Mouse (Mus musculus) left cerebral cortex, adult 11 months (tissue): Measurements from ENCODE around the gene Mcm6.
A peak's percentile ranks its signal among the peaks of the same experiment; 100 is the strongest.

ENCODE experiments used
- DNase-seq: peaks from one replicate; pipeline ENCODE4 v3.0.0; 2022; ENCODE audit warnings: low spot score

The Mcm6 gene

DNA sequence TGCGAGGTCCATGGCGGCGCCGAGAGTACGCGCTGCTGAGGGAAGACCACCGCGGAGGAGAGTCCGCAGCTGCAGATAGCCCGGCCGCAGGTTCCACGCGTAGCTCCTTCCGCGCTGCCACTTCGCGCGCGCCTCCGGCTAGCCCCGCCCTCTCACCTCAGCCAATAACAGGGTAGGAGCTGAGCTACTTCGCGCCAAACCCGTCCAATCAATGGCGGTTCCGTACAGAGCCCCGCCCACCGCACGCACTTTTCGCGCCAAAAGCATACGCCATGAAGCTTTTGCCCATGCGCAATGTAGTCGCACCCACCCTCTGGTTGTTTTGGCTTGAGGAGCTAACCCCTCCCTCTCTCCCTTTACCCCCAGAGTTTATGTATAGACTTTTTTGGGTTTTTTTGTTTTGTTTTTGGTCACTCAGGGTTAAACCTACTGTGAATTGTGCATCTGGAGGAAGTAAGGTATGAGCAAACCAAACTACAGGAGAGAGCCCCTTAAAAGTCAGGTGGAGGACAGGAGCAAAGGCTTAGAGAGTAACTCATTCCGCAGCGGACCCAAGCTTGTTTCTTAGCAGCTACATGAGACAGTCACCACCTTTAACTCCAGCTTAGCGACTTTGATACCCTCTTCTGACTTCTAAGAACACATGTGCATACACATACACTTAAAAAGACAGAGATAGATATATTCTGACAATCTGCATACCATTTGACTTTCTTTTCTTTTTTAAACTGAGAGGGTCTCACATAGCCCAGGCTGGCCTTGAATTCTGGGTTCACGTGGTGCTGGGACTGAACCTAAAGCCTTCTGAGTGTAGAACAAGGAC, at the start of gene Mcm6:
Gene Mcm6 (minus strand): TSS at position 111 of the 823 bp plus-strand sequence.
- DNase-seq: peak; percentile 87

DNA sequence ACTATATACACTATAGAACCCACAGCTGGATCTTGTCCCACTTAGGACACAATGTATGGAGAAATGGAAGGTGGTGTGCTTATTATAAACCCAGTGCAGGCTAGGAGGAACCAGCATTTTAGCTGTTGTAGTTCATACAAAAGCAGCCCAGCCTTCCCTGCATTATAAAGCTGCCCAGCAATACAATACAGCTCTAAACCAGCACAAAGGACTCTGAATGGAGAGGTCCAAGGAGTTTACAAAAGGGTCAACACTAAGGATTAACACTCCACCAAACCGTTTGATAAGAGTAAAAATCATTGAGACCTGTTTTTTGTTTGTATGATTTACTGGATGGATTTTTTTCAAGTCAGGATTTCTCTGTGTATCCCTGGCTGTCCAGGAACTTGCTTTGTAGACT, 47.4 kb upstream of the Mcm6 start:
- DNase-seq: no peak

DNA sequence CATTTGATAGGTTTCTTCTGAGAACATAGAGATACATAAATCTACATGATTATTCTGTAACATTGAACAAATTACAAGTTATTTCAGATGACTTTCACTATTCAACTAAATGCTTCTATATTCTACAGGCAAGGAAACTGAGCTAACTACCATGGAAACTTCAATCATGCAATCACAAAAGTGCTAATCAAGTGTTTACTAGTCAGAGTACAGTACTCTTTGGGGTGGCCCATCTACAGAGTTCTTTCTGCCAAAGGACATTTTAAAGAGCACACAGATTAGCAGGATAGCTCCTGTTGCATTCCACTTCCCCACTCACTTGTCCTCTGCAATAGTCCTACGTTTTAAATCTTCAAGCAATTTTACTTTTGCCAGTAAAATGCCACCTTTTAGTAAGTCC, 46.2 kb upstream of the Mcm6 start:
- no peak for DNase-seq

DNA sequence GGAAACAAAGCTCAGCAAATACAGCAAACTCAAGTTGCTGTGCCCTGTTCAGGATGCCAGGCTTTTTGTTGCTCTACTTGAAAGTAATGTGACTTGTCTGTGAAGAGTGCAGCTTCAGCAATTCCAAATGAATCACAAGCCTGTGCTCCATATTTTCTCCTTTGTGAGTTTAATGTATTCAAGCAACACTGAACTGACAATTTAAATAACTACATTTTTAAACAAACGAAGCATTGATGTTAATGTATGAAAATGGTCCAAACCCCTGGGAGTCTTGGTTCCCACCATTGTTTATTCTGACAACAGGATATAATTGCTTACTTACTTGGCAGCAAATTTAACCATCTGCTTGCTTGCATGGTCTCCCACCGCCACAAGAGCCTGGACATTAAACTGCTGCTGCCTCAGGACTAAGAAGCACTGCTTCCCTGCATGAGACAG, 45.6 kb upstream of the Mcm6 start:
- DNase-seq: no peak

DNA sequence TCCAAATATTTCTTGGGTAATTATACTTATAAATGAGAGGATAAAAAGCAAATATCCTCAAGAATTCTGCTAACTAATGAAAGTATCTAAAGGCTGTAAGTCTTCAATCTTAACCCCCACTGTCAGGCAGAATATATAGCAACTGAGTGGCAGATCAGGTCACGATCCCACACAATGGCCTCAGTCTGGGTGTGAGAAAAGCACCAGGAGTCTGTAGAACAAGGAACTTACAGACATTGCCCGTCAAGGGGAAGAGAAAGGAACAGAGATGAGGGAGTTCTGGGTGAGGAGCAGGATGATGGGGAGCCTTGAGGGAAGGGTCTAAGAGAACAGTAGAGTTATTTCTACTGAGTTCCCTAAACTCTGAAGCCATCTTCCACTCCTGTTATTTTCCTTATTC, 41.5 kb upstream of the Mcm6 start:
- no peak for DNase-seq

DNA sequence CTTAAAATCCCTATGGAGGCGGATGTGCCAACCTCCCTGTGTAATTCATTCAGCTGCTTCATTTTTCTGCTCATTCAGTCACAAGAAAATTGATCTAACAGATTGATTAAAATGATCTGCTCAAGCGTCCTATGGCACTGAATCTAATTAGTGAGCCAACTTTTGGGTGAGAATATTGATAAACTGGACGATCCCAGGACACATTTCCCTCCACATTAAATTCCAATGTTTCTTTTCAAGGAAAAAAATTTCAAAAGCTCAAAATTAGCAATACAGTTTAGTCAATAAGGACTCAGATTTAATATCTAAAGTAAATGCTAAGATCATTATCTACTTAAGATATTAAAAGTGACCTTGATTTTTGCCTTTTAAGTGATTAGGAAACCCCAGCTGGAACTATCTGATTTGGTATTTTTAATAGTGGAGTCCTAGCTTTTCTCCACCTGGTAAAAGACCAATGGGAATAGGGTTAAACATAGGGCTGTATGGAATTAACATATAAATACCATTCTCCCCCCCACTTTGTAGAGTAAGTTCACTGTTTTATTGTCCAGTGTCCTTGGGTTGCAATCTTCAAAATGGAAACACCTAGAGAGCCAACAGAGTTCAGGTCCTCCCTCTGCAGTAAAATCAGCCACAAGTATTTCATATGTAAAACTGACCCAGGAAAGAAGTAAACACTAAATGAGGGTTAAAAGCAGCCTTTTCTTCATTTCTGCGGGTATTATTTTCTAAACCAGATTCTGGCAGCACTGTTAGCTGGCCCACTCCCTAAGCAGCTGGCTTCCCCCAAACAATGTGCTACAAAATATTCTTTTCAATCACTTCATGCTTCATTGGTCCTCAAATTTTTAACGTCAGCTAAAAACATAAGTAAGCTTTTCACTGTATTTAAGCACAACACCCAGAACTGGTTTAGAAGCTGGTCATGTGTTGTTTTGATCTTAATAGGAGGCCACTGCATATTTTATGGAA, 40.8 kb upstream of the Mcm6 start:
- no peak for DNase-seq

DNA sequence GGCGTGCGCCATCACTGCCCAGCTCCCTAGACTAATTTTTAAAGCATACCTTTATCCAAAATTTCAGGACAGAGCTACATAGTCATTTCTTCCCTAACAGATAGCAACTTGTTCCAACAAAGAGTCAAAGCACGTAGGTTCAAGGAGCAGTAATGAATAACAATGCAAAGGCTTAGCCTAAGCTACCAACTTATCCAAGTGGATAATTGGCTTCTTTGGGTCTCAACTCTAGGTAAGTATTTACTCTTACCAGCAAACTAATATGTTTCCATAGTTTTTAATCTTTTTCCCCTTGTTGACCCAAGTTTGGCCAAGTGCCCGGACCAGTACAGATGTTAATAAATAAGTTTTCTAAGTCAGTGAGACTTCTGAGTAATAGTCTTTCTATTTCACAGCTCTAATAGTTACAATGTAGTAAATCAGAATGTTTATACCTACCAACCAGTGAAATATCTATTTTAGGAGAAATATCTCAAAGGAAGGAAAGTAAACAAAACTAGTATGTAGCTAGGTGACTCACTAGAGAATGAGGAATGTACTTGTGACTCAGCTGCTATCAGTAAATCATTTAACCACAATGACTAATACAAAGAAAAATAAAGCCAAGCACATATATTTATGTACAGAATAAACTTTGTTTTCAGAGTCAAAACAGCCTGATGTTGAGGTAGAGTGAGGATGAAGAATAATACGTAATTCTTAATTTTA, 39.4 kb upstream of the Mcm6 start:
- DNase-seq: no peak

DNA sequence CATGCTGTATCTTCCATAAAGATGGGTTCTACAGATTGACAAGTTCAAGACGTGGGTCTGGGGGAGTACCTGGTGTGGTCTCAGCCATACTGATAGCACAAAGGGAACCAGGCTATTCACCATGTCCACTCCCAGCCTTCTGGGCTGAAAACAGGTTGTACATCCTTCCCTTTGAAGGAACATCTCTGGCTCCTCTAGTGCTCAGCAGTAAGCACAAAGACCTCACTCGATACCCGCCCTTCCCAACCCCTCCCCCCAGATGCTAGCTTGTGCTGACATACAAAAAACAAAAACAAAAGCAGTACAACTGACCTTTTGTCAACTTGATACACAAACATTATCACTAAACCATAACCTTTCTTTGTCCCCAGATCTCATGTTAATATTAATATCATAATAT, 35.2 kb upstream of the Mcm6 start:
- no peak for DNase-seq

DNA sequence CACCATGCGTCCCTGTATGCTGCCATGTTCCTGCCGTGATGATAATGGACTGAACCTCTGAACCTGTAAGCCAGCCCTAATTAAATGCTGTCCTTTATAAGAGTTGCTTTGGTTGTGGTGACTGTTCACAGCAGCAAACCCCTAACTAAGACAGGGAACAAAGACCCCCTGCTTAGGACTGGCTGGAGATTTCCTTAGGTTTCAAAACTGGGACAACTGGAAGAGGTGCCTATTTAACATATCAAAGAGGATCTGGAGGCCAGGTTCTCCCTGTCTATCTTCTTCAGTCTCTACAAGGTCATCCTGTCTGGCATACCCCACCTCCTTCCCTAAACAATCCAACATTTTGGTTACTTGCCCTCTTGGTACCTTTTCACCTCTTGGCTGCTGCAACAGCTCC, 32.9 kb upstream of the Mcm6 start:
- DNase-seq: no peak

DNA sequence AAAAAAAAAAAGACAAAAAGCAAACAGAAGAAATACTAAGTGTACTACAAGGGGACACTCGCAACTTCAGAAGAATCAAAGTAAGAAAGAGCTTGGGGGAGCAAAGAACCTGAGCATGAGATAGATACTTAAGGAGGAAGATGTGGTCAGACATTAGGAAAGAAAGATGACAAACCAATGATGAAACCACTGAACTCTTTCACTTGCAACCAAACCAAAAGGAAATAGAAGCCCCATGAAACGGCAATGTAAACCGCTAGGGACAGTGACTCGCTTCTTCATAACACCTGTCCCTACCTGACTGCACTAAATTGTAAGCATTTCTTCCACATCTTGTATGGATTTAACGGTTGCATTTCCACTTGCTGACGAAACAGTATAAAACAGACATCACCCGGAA, 27.0 kb upstream of the Mcm6 start:
- DNase-seq: no peak

DNA sequence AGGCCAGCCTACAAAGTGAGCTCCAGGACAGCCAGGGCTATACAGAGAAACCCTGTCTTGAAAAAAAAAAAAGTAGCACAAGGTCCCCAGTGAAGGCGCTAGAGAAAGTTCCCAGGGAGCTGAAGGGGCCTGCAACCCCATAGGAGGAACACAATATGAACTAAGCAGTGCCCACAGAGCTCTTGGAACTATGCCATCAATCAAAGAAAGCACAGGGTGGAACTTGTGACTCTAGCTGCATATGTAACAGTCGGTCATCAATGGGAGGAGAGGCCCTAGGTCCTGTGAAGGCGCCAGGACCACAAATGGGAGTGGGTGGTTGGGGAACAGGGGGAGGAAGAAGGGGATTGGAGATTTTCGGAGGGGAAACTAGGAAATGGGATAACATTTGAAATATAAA, 17.4 kb upstream of the Mcm6 start:
- DNase-seq: no peak

DNA sequence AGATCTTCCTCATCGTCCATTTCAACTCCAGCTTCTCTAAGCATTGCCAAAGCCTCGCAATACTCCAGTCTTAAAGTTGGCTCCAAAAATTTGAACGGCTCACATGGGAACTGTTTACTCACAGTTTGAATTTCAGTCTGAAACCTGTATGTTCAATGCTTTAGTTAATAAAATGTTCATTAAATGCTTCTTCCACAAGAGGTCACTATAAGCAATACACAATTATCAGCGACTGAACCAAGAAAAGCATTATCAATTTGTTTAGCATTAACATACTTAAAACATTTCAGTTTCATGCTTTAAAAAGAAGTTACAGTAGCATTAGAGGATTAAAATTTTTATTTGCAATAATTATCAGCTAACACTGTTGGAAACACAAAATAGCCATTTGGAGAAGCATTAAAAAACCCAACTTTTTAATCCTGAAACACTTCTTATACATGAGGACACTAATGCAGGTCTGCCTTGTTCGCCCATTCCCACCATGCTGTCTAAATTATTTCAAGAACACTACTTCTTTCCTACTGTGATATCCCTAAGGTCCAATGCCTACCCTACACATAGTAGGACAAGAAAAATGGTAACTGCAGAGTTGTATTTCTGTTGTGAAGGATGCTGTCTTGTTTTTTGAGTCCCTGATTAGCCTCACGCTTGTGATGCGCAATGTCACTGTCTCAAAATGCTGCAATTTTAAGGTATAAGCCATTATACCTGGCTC, 12.8 kb upstream of the Mcm6 start:
- DNase-seq: no peak

DNA sequence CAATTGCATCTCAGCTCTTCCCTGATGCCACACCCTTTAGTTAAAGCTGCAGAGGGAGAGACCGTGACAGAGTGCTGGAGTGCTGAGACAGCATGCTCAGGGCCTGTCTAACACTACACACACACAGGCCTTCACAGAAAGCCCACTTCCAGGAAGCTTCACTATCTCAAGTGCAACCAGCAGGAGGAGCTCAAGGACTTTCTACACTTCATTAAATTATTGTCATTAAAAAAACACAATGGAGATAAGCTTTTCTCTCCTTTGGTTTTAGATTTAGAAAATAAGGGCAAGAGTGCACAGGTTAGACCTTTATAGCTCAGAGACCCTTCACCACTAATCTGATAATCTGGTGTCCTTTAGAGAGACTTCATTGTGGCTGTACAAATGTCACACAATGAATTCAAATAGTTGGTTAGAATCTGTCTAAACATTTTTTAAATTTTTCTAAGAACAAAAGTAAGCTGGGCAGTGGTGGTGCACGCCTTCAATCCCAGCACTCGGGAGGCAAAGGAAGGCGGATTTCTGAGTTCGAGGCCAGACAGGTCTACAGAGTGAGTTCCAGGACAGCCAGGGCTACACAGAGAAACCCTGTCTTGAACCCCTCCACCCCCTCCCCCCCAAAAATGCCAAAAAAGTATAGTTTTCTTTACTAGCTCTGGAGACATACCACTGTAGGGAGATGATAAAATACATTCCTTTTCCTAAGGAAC, 9.4 kb upstream of the Mcm6 start:
- no peak for DNase-seq

DNA sequence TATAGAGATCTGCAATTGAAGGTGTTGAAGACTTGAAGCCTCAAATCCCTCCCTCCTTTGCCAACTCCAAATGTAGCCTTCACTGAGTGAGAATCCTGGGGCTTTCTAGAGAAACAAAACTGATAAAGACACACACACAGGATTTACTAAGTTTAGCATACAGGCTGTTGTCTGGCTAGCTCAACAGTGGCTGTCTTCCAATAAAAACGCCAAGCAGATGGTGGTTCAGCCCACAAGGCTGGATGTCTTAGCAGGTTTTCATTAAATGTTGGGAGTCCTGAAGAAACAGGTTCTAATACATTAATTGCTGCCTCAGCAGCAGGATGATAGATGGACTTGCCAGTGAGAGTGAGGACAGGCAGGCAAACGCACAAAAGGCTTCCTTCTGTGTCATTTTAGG, 1.1 kb upstream of the Mcm6 start:
- no peak for DNase-seq

DNA sequence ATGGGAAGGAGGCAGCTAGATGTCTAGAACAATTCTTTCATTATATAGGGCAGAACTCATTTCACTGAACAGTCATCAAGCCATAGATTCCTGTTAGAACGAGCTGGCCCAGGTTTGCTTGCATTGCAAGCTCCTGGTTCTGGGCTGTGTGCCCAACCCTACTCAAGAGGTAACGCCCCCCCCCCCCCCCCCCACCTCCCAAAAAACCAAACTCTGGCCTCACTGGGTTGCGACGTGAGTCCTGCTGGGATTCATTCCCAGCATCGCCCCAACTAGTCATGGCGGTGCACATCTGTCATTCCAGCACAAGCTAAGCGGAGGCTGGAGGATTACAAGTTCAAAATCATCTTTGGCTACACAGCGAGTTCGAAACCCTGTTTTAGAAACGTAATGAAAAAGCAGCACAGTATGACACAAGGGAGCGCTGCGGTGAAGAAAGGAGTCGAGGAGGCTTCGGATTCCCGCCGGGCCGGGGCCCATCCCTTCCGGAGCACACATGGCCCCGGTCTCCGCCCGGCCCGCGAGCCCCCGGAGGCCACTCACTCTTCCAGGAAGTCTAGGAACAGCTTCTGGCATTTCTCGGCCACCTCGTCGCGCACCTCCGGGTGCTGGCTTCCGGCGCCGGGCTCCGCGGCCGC, 429 bp downstream of the Mcm6 start:
- DNase-seq: no peak

DNA sequence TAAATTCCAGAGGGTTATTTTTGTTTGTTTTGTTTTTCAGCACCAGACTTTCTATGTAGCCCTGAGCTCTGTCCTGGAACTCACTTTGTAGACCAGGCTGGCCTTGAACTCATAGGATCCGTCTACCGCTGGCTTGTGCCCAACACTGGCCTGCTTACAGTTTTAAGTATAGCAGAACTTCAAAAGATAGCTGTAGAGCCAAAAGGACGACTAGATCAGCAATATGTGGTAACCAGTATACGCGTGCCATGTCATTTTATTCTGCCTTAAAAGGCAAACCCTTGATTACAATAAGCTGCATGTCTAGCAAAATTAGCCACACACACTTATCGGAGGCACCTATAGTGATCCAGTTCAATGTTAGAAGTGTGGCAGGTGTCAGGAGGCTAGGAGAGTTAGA, 1.2 kb downstream of the Mcm6 start:
- DNase-seq: no peak

DNA sequence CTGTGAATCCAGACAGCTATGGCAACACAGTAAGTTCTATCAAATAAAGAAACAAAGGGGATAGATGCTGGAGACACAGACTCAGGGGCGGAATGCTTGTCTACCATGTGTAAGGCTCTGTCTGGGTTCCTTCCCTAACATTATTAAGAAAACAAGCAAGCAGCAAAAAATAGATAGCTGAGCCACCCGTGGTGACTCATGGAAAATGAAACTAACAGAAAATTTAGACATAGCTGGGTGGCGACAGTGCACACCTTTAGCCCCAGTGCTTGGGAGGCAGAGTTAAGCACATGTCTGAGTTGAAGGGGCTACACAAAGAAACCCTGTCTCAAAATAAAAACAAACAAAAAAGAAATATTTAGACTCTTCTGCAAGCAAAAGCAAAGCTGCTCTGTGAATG, 2.0 kb downstream of the Mcm6 start:
- DNase-seq: no peak

DNA sequence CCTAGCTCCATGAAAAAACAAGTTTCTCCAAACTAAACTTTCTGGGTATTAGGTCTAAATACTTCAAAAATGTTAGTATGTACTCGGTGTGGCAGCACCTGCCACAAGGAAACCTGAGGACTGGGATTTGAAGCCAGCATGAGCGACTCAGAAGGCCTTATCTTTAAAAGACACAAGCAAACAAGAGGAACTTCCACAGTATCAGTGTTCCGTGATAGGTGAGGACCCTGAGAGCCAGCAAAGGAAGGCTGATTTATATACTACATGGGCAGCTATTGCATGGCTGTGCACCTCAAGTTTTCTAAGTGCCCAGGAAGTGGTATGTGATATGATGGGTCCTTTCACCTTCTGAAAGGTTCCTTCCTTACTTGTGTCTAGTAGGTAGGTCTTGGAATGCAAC, 6.4 kb downstream of the Mcm6 start:
- no peak for DNase-seq

DNA sequence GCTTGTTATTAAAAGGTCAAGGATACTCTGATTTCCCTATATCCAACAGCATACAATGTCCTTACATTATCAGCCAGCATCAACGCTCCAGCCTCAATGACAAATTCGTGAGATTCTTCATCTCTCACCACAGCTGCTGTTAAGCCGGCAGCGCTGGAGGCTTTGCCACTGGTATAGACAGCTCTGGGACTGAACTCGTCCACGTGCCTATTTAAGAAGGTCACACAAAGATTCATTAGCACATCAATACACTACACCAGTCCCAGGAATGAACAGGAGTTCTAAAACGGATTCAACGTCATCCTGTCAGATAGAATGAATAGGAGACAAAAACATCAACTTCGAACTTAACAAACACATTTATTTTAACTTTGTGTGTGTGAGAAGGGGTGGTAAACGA, 15.2 kb downstream of the Mcm6 start:
- no peak for DNase-seq

DNA sequence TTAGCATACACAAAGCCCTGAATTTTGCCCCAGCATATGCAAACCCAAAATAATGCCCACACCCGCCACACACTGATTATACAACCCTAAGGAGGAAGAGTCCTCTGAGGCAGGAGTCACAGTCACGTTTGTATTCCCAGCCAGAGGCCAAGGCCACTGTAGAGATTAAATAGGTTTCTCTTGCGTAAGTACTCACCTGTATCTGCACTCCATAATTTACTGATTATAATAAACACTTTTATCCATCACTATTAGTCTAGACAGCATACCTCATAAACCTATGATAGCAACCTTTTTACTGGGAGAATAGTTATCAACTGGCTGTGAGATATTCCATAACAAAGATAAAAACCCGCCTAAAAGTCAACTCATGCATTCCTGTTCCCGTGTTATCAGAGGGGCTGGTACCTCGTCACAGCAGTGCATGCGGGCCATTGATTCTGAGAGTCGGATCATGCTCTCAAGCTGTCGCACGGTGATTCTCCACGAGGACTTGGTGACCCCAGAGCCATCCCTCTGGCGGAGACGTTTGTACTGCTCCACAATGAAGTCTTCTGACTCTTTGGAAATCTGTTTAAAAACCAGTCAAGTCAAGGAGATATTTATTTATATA, 21.6 kb downstream of the Mcm6 start:
- no peak for DNase-seq
